Mouse (Mus musculus) heart, embryonic 11.5 days (tissue): ENCODE measurements around the gene Ugt1a8. TPM values are rescaled to one million over a fixed set of nuclear protein-coding genes. Genes with fewer than 3 reads are reported as not detected.

Experiments
- ATAC-seq: fragments of 200-750 bp; cut with Nextera tagmentation; replicated peaks from 2 replicates; pipeline ENCODE4 v1.8.0; 2017; ENCODE audit warnings: moderate library complexity; ENCODE audit not compliant: insufficient number of reproducible peaks, low FRiP score, low TSS enrichment
- H3K27ac ChIP-seq: fragments of 300-500 bp; sonication (generic); 2 replicates; pipeline ENCODE4 v1.5.1; 2014; ENCODE audit warnings: mild to moderate bottlenecking, low read depth, low read length
- H3K27me3 ChIP-seq: fragments of 300-500 bp; sonication (generic); 2 replicates; pipeline ENCODE4 v1.6.1; 2014; ENCODE audit warnings: mild to moderate bottlenecking, low read length, mixed read lengths; ENCODE audit not compliant: control insufficient read depth, insufficient read depth
- H3K36me3 ChIP-seq: fragments of 300-500 bp; sonication (generic); 2 replicates; pipeline ENCODE4 v1.6.1; 2014; ENCODE audit warnings: mild to moderate bottlenecking, low read length, moderate library complexity, mixed read lengths; ENCODE audit not compliant: control insufficient read depth, insufficient read depth
- H3K4me1 ChIP-seq: fragments of 300-500 bp; sonication (generic); 2 replicates; pipeline ENCODE4 v1.6.1; 2014; ENCODE audit warnings: low read length; ENCODE audit not compliant: control insufficient read depth, insufficient read depth
- H3K4me2 ChIP-seq: fragments of 300-500 bp; sonication (generic); 2 replicates; pipeline ENCODE4 v1.6.1; 2014; ENCODE audit warnings: mild to moderate bottlenecking, moderate library complexity
- H3K4me3 ChIP-seq: fragments of 300-500 bp; sonication (generic); 2 replicates; pipeline ENCODE4 v1.5.1; 2014; ENCODE audit warnings: low read depth, low read length
- H3K9ac ChIP-seq: fragments of 300-500 bp; sonication (generic); 2 replicates; pipeline ENCODE4 v1.6.1; 2014; ENCODE audit warnings: mild to moderate bottlenecking, low read depth, low read length, moderate library complexity
- H3K9me3 ChIP-seq: fragments of 300-500 bp; sonication (generic); replicated peaks from 2 replicates; pipeline ENCODE4 v1.6.1; 2016; ENCODE audit warnings: low read length; ENCODE audit not compliant: control insufficient read depth
- WGBS: fragments of 180-500 bp; shearing (Covaris S2); extraction: QIAGEN DNeasy Blood & Tissue Kit; methylation state at CpG from one replicate; pipeline ENCODE4 v1.1.7; 2014; ENCODE audit not compliant: insufficient replicate concordance; 5-methylcytosine and 5-hydroxymethylcytosine counted together
- polyA plus RNA-seq: library from polyadenylated mRNA; unstranded; fragments of >200 nt; fragmentation: Nextera tagmentation; extraction: Ambion mirVana; gene quantifications from 2 replicates; pipeline ENCODE4 v1.2.1, GENCODE M21; 2014

Gene Ugt1a8
- polyA plus RNA-seq, 1 experiment from 2014 or later: not detected

DNA sequence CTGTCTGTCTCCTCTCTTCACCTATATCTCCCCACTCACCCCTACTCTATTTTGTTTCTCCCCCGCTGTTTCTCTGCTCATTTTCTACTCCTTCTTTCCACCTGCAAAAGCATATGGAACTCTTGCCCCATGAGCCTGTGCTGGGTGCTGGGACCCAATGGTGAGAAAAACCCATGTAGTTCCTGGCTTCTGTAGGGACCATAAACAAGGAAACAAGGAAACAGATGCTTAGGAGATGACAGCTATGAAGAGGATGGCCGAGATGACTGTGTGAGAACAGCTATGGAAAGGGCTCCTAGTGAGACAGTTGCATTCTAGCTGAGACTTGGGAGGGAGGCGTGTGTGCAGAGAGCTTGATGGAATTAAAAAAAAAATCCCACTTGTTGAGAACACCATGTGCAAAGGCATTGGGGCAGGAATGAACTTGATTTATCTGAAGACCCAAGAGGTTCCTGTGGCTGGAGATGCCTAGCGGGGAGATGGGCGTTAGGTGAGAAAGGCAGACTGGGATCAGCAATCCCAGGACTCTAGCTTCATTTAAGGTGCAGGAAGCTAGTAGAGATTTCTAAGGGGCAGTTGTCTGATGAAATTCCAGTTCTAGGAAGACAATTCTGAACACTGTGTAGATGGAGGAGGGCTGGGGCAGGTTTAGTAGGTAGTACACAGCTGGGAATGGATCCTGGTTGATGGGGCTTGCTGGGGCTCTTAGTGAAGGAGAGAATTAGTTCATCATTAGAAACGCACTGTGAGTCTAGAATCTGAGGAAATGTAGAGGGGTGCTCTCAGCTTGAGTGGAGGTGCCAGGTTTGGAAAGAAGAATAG is 143.6 kb downstream of the Ugt1a8 start:
- H3K9me3 ChIP-seq: peaks cover 99% of the 10 kb centered on the region
- H3K9ac ChIP-seq: no peak overlapping the region
- ATAC-seq: no peak
- no peaks in the 10 kb centered on the region for H3K36me3 ChIP-seq
- H3K27ac ChIP-seq: no peak overlapping the region
- WGBS: 69% methylated on average over 6 of the region's 6 CpGs
- no peaks in the 10 kb centered on the region for H3K4me1 ChIP-seq
- H3K4me2 ChIP-seq: no peak overlapping the region
- H3K4me3 ChIP-seq: no peak overlapping the region
- no peaks in the 10 kb centered on the region for H3K27me3 ChIP-seq

DNA sequence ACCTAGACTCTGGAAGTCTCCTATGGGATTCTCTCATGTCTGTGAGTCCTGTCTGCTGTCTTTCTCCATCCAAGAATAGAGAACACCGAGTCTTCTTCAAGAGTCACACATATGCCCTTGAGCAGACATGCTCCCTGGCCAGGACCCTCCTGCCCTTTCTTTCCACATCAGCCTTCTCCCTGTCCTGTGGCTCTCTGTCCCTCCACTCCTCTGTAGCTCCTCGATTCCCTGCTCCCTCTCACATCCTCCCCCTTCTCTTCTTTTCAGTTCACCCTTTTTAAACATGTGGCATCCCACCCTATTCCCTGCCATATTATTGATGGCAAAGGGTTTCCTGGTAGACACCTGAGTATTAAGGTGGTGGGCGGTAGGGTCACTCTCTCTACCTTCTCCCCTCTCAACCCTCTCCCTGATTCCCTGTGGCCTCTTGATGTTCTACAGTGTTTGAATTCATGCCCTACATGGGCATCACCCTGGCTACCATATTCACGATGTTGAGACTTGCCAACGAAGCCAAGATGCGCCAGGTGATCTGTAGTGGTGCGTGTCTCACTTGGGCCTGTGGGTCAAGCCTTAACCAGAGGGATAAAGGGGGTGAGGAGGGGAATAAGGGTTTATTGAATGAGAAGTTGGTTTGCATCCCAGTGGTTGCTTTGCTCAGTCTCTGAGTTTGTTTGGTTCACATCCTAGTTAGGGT is 144.3 kb downstream of the Ugt1a8 start:
- Histone ChIP-seq H3K4me2 (no peak overlapping the region), H3K9ac (no peak overlapping the region), H3K36me3 (no peaks in the 10 kb centered on the region), H3K27me3 (no peaks in the 10 kb centered on the region), H3K9me3 (peaks cover 96% of the 10 kb centered on the region), H3K4me1 (no peaks in the 10 kb centered on the region), H3K4me3 (no peak overlapping the region), H3K27ac (no peak overlapping the region)
- 60% methylated on average over 7 of the region's 7 CpGs for WGBS
- ATAC-seq: no peak

DNA sequence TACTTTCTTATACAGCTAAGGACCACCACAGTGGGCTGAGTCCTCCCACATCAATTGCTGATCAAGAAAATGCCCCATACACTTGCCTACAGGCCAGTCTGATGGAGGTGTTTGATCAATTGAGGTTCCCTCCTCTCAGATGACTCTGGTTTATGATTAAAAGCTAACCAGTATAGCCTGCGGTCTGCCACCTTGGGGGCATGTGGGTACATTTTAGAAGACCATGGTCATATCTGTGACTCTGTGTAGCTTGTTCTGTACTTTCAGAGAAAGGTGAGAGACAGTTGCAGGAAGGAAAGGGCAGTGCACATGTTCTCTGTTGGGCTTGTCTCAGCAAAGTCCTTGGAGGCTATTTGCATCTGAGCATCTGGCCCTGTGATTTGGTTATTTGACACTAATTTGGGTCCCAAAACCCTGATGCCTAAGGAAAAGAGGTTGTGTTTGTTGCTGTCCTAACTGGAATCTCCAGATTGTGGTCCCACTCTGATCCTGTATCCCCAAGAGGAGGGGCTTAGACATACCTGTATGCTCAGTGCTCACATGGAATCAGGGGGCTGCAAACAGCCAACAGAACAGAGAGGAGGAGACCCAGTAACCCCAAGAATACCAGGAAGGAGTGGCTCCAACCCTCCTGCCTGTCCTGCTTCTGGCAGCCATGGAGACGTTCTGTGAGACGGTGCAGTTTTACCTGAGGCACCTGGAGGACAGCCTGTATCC is 145.2 kb downstream of the Ugt1a8 start:
- Histone ChIP-seq H3K27me3 (no peaks in the 10 kb centered on the region), H3K9me3 (peaks cover 97% of the 10 kb centered on the region), H3K9ac (no peak overlapping the region), H3K4me1 (no peaks in the 10 kb centered on the region), H3K4me2 (no peak overlapping the region), H3K36me3 (no peaks in the 10 kb centered on the region), H3K27ac (no peak overlapping the region), H3K4me3 (no peak overlapping the region)
- 51% methylated on average over 3 of the region's 3 CpGs for WGBS
- no peak for ATAC-seq

DNA sequence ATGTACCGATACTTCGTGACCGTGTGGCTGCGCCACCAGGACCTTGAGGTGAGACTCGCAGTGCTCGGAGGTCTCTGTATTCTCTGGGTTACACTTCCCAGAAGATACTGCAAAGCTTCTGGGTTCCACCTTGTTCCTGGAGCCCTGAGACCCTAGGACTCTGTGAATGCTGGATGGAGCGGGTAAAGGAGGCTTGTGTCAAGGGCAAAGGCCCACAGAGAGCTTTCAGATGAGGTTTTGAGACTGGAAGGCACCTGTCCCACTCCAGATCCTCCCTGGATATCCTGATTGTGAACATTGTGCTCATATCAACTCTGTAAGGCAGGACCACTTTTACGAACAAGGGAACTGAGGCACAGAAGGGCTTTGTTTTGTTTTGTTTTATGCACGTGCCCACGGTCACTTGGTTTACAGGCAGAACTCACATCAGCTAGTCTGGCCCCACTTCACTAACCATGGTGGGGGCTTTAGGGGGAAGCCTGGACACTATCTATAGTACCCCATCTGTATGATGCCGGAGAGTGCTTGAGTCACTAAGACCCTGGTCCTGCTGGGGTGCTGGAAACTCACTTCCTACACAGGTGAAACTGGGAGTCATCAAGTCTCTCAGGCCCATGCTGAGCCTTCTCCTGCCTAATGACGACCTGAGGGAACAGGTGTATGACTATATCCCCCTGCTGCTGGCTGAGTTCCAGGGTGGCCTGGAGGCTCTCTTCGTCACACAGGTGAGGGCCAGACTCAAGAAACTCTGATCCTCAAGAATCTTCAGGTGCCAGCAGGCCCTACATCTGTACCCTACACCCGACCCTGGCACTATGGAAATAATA is 146.0 kb downstream of the Ugt1a8 start:
- H3K4me1 ChIP-seq: no peaks in the 10 kb centered on the region
- ATAC-seq: no peak
- WGBS: 66% methylated on average over 14 of the region's 14 CpGs
- H3K27me3 ChIP-seq: no peaks in the 10 kb centered on the region
- no peak overlapping the region for H3K4me3 ChIP-seq
- no peak overlapping the region for H3K9ac ChIP-seq
- H3K9me3 ChIP-seq: peaks cover 97% of the 10 kb centered on the region
- no peak overlapping the region for H3K4me2 ChIP-seq
- H3K27ac ChIP-seq: no peak overlapping the region
- no peaks in the 10 kb centered on the region for H3K36me3 ChIP-seq

DNA sequence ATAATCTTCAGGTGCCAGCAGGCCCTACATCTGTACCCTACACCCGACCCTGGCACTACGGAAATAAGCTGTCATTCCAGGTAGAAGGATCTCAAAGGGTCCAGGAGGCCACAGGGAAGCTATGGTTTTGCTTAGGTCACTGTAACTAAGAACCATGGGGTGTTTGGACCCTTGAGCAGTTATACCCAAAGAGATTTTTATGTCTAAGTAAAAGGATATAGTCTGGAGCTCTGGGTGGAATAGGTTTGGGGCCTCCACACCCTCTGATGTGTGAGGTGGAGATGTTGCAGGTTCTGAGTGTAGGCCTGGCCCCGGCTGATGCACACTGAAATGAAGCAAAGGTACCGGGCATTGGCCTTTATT is 146.6 kb downstream of the Ugt1a8 start:
- H3K4me3 ChIP-seq: no peak overlapping the region
- WGBS: 62% methylated on average over 4 of the region's 4 CpGs
- no peak overlapping the region for H3K9ac ChIP-seq
- peaks cover 97% of the 10 kb centered on the region for H3K9me3 ChIP-seq
- no peak overlapping the region for H3K27ac ChIP-seq
- H3K36me3 ChIP-seq: no peaks in the 10 kb centered on the region
- H3K4me2 ChIP-seq: no peak overlapping the region
- H3K4me1 ChIP-seq: no peaks in the 10 kb centered on the region
- no peak for ATAC-seq
- H3K27me3 ChIP-seq: no peaks in the 10 kb centered on the region

DNA sequence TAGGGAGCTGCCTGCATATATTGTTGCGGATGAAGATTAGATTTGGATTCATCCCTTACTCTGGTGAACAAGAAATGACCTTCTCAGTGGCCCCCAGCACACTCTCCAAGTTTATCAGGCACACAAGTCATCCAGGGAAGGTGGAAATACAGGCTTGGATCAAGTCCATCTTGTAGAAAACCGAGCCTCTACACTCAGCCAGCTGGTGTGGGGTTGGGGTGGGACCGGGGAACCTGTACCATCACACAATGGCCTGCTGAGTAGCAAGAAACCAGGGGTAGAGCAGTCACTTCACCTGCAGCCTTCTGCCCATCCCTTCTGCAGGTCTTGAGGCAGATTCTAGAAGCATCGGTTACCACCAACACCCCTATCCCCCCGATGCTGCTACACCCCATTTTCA is 147.0 kb downstream of the Ugt1a8 start:
- Histone ChIP-seq H3K9ac (no peak overlapping the region), H3K4me1 (no peaks in the 10 kb centered on the region), H3K4me3 (no peak overlapping the region), H3K36me3 (no peaks in the 10 kb centered on the region), H3K27ac (no peak overlapping the region), H3K27me3 (no peaks in the 10 kb centered on the region), H3K9me3 (peaks cover 97% of the 10 kb centered on the region), H3K4me2 (no peak overlapping the region)
- no peak for ATAC-seq
- 41% methylated on average over 5 of the region's 5 CpGs for WGBS

DNA sequence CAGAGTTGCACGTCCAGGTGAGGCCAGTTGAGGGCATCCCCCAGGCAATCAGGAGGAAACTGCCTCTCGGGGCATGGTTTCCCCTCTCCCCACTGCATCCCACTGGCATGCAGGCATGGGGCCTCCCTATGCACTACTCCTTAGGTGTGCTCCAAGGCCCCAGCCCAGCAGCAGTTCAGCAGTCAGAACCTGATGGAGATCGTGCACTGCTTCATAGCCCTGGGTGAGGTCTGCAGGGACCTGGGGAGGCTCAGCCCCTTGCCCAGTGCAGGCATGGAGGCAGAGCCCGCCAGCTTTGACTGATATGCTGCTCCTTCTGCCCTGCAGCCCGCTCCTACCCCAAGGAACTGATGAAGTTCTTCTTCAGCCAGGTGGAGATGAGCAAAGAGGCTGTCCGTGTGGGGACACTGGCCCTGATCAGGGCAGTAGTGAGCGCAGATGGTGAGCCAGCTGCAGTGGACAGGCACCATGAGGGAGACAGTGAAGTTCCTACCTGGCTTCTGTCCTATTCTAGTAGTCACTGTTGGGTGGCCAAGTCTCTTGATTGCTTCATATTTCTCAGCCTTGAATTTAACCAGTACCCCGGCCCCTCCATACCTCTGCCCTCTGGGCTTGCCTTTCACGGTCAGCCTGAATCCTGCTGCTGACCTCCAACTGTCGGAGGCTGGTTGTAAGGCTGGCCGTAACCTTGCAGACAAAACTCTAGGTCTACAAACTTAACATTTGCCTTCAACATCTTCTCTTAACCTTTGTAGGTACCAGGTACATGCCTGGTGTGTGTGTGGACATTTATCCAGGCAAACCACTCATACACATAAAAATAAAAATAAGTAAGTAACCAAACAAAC is 147.7 kb downstream of the Ugt1a8 start:
- H3K36me3 ChIP-seq: no peaks in the 10 kb centered on the region
- peaks cover 97% of the 10 kb centered on the region for H3K9me3 ChIP-seq
- H3K27ac ChIP-seq: no peak overlapping the region
- no peaks in the 10 kb centered on the region for H3K4me1 ChIP-seq
- H3K4me3 ChIP-seq: no peak overlapping the region
- H3K9ac ChIP-seq: no peak overlapping the region
- WGBS: 58% methylated on average over 11 of the region's 11 CpGs
- H3K4me2 ChIP-seq: no peak overlapping the region
- H3K27me3 ChIP-seq: no peaks in the 10 kb centered on the region
- no peak for ATAC-seq
